Mouse (Mus musculus) gastrocnemius, adult 2 months (tissue): ENCODE results near the gene Col4a3bp. TPM values are rescaled to one million over a fixed set of nuclear protein-coding genes. Genes with fewer than 3 reads are reported as not detected.
"Not testable (repeated sequence)": the region's sequence is repeated elsewhere in the genome, so short reads cannot be mapped to it uniquely, and the experiment has no call there.

ENCODE experiments used
- DNase-seq: peaks from one replicate; pipeline ENCODE4 v3.0.0; 2022
- H3K27ac ChIP-seq: fragments of 200-600 bp; 2 replicates; pipeline ENCODE4 v1.8.1; 2022; ENCODE audit warnings: mild to moderate bottlenecking
- H3K4me3 ChIP-seq: fragments of 200-600 bp; 2 replicates; pipeline ENCODE4 v1.8.1; 2022; ENCODE audit warnings: mild to moderate bottlenecking, moderate library complexity
- CTCF ChIP-seq: fragments of 200-600 bp; IDR thresholded peaks from 2 replicates; pipeline ENCODE4 v1.8.1; 2022; ENCODE audit warnings: antibody characterized with exemption, mild to moderate bottlenecking, moderate library complexity
- intact Hi-C: fragments of 180-260 bp; cut with DNase I; formaldehyde crosslinking; loops from one replicate; pipeline ENCODE4 v1.15.1; 2025
- total RNA-seq, 2 experiments: library from RNA; stranded (reverse); gene quantifications; 2 replicates each; pipeline ENCODE4 v1.2.3; 2021

The Col4a3bp gene
- total RNA-seq, 2 experiments from 2014 or later: 47.3 to 60.1 TPM

GRCm38 (mm10) chr13:96599182-96599581, 56.8 kb downstream of the Col4a3bp start:
- intact Hi-C loops: loop anchor here (10.0 kb wide), 1 partner anchor 564 kb away; no protein-coding TSS in a partner anchor
- no peak overlapping the region for H3K4me3 ChIP-seq
- no peak for DNase-seq
- no peak for TF ChIP-seq CTCF
- no peak overlapping the region for H3K27ac ChIP-seq

- intact Hi-C loops: no loop called here
- TF ChIP-seq CTCF: no peak
- Histone ChIP-seq H3K4me3 (no peak overlapping the region), H3K27ac (no peak overlapping the region)
- no peak for DNase-seq
Observed at GRCm38 (mm10) chr13:96604242-96604641, 61.8 kb downstream of the Col4a3bp start.

- no peak for TF ChIP-seq CTCF
Observed at GRCm38 (mm10) chr13:96614615-96615014, 72.2 kb downstream of the Col4a3bp start.

GRCm38 (mm10) chr13:96620891-96621290, 78.5 kb downstream of the Col4a3bp start:
- intact Hi-C loops: no loop called here
- no peak overlapping the region for H3K27ac ChIP-seq
- DNase-seq: no peak
- H3K4me3 ChIP-seq: no peak overlapping the region
- no peak for TF ChIP-seq CTCF

More at GRCm38 (mm10) chr13:96614615-96615014, 72.2 kb downstream of the Col4a3bp start:
- no peak overlapping the region for H3K4me3 ChIP-seq
- DNase-seq: no peak
- intact Hi-C loops: no loop called here
- no peak overlapping the region for H3K27ac ChIP-seq

- intact Hi-C loops: no loop called here
- no peak overlapping the region for H3K27ac ChIP-seq
- H3K4me3 ChIP-seq: no peak overlapping the region
- no peak for TF ChIP-seq CTCF
- no peak for DNase-seq
Observed at GRCm38 (mm10) chr13:96630396-96630795, 88.0 kb downstream of the Col4a3bp start.

- no peak for DNase-seq
- no peak for TF ChIP-seq CTCF
- H3K4me3 ChIP-seq: no peak overlapping the region
- intact Hi-C loops: no loop called here
- no peak overlapping the region for H3K27ac ChIP-seq
Observed at GRCm38 (mm10) chr13:96644168-96644567, 101.8 kb downstream of the Col4a3bp start.

GRCm38 (mm10) chr13:96645822-96646221, 103.4 kb downstream of the Col4a3bp start:
- TF ChIP-seq CTCF: no peak
- intact Hi-C loops: no loop called here
- no peak overlapping the region for H3K4me3 ChIP-seq
- DNase-seq: no peak
- H3K27ac ChIP-seq: no peak overlapping the region

GRCm38 (mm10) chr13:96653041-96653440, 110.6 kb downstream of the Col4a3bp start:
- no peak for DNase-seq
- no peak overlapping the region for H3K27ac ChIP-seq
- H3K4me3 ChIP-seq: no peak overlapping the region
- no peak for TF ChIP-seq CTCF
- intact Hi-C loops: no loop called here

- no peak for DNase-seq
- H3K4me3 ChIP-seq: no peak overlapping the region
- H3K27ac ChIP-seq: no peak overlapping the region
- no peak for TF ChIP-seq CTCF
- intact Hi-C loops: no loop called here
Observed at GRCm38 (mm10) chr13:96656673-96657072, 114.3 kb downstream of the Col4a3bp start.

GRCm38 (mm10) chr13:96658936-96659335, 116.5 kb downstream of the Col4a3bp start:
- intact Hi-C loops: no loop called here
- H3K27ac ChIP-seq: no peak overlapping the region
- DNase-seq: no peak
- H3K4me3 ChIP-seq: no peak overlapping the region
- no peak for TF ChIP-seq CTCF

- intact Hi-C loops: no loop called here
- no peak overlapping the region for H3K27ac ChIP-seq
- H3K4me3 ChIP-seq: no peak overlapping the region
- DNase-seq: no peak
- TF ChIP-seq CTCF: no peak
Observed at GRCm38 (mm10) chr13:96660095-96660860, 117.9 kb downstream of the Col4a3bp start.

GRCm38 (mm10) chr13:96663120-96663519, 120.7 kb downstream of the Col4a3bp start:
- DNase-seq, H3K27ac ChIP-seq, H3K4me3 ChIP-seq, intact Hi-C loops: not testable (repeated sequence)

GRCm38 (mm10) chr13:96664419-96664974, 122.1 kb downstream of the Col4a3bp start:
- Histone ChIP-seq H3K4me3 (no peak overlapping the region), H3K27ac (no peak overlapping the region)
- DNase-seq: no peak
- no peak for TF ChIP-seq CTCF
- intact Hi-C loops: no loop called here

- no peak for TF ChIP-seq CTCF
- intact Hi-C loops: no loop called here
- DNase-seq: no peak
- peak overlapping the region; percentile 89 for H3K27ac ChIP-seq
- peak overlapping the region; percentile 97 for H3K4me3 ChIP-seq
Observed at GRCm38 (mm10) chr13:96670019-96670405, 127.6 kb downstream of the Col4a3bp start.
